Mouse (Mus musculus) olfactory bulb, adult 2 months (tissue): Measurements from ENCODE around the gene Creld1.

Experiments used
- CTCF ChIP-seq: fragments of 200-500 bp; IDR thresholded peaks from 2 replicates; pipeline ENCODE4 v1.5.1; 2012; ENCODE audit warnings: low read depth, mild to moderate bottlenecking, low read length, moderate library complexity; ENCODE audit not compliant: insufficient read depth
- POLR2A ChIP-seq: fragments of 200-500 bp; IDR thresholded peaks from 2 replicates; pipeline ENCODE4 v1.6.1; 2012; ENCODE audit warnings: mild to moderate bottlenecking, low read depth, low read length, moderate library complexity; ENCODE audit not compliant: insufficient read depth

- TF ChIP-seq POLR2A (no peak), CTCF (no peak; the same call in 1 of the 2 replicates)
These were observed 14.1 kb upstream of the Creld1 start for GRCm38 (mm10) chr6:113469021-113469420.
